Mouse (Mus musculus) midbrain, embryonic 16.5 days (tissue): ENCODE measurements around the gene Tmem54. TPM values are rescaled to one million over a fixed set of nuclear protein-coding genes. Genes with fewer than 3 reads are reported as not detected.
A peak's percentile ranks its signal among the peaks of the same experiment; 100 is the strongest.

Experiments
- ATAC-seq: fragments of 200-750 bp; cut with Nextera tagmentation; 2 replicates; pipeline ENCODE4 v1.8.0; 2017; ENCODE audit warnings: moderate TSS enrichment
- H3K27ac ChIP-seq: fragments of 300-500 bp; sonication (generic); 2 replicates; pipeline ENCODE4 v1.5.1; 2014; ENCODE audit warnings: mild to moderate bottlenecking, low read length, mixed read lengths
- H3K27me3 ChIP-seq: fragments of 300-500 bp; sonication (generic); 2 replicates; pipeline ENCODE4 v1.6.1; 2014; ENCODE audit warnings: low read depth, low read length, mixed read lengths; ENCODE audit not compliant: control insufficient read depth, insufficient read depth
- H3K36me3 ChIP-seq: fragments of 300-500 bp; sonication (generic); 2 replicates; pipeline ENCODE4 v1.6.1; 2014; ENCODE audit warnings: mild to moderate bottlenecking, low read length, moderate library complexity, mixed read lengths; ENCODE audit not compliant: control insufficient read depth, insufficient read depth
- H3K4me1 ChIP-seq: fragments of 300-500 bp; sonication (generic); 2 replicates; pipeline ENCODE4 v1.6.1; 2014; ENCODE audit warnings: mild to moderate bottlenecking, low read length, mixed read lengths; ENCODE audit not compliant: control insufficient read depth, insufficient read depth
- H3K4me2 ChIP-seq: fragments of 300-500 bp; sonication (generic); 2 replicates; pipeline ENCODE4 v1.6.1; 2014; ENCODE audit warnings: mild to moderate bottlenecking, low read length, mixed read lengths
- H3K4me3 ChIP-seq: fragments of 300-500 bp; sonication (generic); 2 replicates; pipeline ENCODE4 v1.5.1; 2014; ENCODE audit warnings: low read depth, mild to moderate bottlenecking, low read length, moderate library complexity, mixed read lengths
- H3K9ac ChIP-seq: fragments of 300-500 bp; sonication (generic); 2 replicates; pipeline ENCODE4 v1.6.1; 2014; ENCODE audit warnings: low read depth, low read length, mixed read lengths
- H3K9me3 ChIP-seq: fragments of 300-500 bp; sonication (generic); replicated peaks from 2 replicates; pipeline ENCODE4 v1.6.1; 2014; ENCODE audit warnings: mild to moderate bottlenecking, low read length, mixed read lengths; ENCODE audit not compliant: control insufficient read depth, poor library complexity, severe bottlenecking
- WGBS: fragments of 180-500 bp; shearing (Covaris S2); extraction: QIAGEN DNeasy Blood & Tissue Kit; methylation state at CpG from one replicate; pipeline ENCODE4 v1.1.7; 2014; 5-methylcytosine and 5-hydroxymethylcytosine counted together
- polyA plus RNA-seq: library from polyadenylated mRNA; unstranded; fragments of >200 nt; fragmentation: Nextera tagmentation; extraction: Ambion mirVana; gene quantifications from 2 replicates; pipeline ENCODE4 v1.2.1, GENCODE M21; 2015

The Tmem54 gene
- polyA plus RNA-seq, 1 experiment from 2014 or later, result not detected

DNA sequence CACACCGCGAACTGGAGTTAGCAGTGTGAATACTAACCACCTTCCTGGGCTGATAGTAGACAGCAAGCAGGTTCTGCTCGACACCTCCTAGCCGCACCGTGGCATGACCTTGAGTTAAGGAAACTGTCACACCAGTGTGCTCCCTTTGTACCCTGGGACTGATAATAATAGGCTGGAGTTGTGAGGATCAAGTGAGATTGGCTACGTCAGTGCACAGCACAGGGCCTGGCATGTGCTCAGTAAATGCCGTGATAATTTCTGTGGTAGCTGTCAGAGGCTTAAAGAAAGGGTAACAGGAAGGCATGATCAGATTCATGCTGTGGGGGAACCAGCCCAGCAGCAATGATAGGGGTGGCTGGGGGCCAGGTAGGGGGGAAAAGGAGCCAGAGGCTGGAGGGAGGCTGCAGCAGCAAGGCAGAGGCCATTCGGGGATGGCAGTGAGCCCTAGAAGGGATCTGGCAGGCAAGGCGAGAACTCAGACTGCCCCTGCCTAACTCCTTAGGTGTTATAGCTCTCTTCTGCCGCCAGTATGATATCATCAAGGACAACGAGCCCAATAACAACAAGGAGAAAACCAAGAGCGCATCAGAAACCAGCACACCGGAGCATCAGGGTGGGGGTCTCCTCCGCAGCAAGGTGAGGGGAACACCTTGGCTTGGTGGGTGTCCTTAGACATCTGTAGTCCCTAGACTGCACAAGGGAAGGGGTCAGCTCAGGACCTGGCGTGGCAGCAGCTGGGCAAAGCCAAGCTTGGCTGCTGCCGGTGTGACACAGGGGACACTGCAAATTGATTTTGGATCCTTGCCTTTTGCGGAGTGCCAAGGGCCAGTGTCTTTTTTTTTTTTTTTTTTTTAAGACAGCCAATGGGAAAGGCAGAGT, 36.5 kb downstream of the Tmem54 start:
- no peak overlapping the region for H3K27ac ChIP-seq
- no peaks in the 10 kb centered on the region for H3K36me3 ChIP-seq
- H3K27me3 ChIP-seq, result peaks cover 7% of the 10 kb centered on the region; the same call in 1 of the 2 replicates
- 68% methylated on average over 17 of the region's 17 CpGs for WGBS
- H3K9me3 ChIP-seq, result no peaks in the 10 kb centered on the region
- no peak overlapping the region for H3K9ac ChIP-seq
- ATAC-seq, result no peak
- H3K4me1 ChIP-seq, result peaks cover 27% of the 10 kb centered on the region
- no peak overlapping the region for H3K4me3 ChIP-seq
- H3K4me2 ChIP-seq, result no peak overlapping the region

DNA sequence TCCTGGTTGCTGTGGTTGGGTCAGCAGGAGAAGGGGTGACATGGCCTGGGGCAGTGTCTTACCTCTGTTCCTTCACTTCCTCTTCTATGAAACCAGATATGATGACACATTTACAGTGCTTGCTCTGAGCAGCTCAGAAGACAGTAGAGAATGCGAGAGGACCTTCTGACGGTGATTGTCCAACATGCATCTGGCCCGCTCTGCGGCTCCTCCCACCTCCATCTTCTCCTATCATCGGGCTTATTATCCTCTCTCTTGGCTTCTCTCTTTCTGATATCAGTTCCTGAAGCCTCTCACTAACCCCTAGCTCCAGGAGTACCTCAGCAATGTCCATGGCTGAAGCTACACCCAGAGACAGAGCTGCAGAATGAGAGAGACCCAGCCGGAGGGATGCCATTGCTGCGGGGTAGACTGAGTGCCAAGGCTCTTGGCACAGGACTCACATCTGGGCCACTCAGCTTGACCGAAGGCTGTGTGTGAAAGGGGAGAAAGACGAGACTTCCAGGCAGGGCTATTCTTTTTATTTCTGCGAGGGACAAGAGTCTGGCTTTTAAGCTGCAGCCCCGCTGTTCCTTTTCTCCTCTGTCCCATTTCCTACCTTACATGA, 37.2 kb downstream of the Tmem54 start:
- H3K27ac ChIP-seq, result no peak overlapping the region
- peaks cover 4% of the 10 kb centered on the region; the same call in 1 of the 2 replicates for H3K27me3 ChIP-seq
- no peaks in the 10 kb centered on the region for H3K9me3 ChIP-seq
- 74% methylated on average over 11 of the region's 11 CpGs for WGBS
- H3K4me1 ChIP-seq, result peaks cover 22% of the 10 kb centered on the region
- H3K4me3 ChIP-seq, result no peak overlapping the region
- no peak overlapping the region for H3K4me2 ChIP-seq
- H3K9ac ChIP-seq, result no peak overlapping the region
- H3K36me3 ChIP-seq, result no peaks in the 10 kb centered on the region
- ATAC-seq, result no peak

DNA sequence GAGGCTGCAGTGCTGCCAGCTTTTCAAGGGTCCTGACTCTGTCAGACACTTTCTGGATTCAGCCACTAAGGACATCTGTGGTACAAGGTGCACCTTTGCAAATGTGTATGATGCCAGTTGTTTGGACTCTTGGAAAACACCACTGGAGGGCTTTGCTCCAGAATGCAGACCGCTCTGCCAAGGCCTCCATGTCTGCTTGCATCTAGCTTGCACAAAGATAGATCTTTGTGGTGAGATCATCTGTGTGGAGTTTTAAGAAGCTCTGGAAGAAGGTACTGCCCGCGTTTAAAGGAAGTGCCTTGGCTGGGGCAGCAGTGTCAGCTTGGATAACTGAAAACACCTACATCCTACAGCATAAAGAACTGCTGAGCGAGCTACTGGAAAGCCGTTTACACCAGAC, 38.2 kb downstream of the Tmem54 start:
- Histone ChIP-seq H3K4me2 (no peak overlapping the region), H3K27ac (no peak overlapping the region), H3K9ac (no peak overlapping the region), H3K36me3 (no peaks in the 10 kb centered on the region), H3K27me3 (no peaks in the 10 kb centered on the region), H3K4me3 (no peak overlapping the region), H3K9me3 (no peaks in the 10 kb centered on the region), H3K4me1 (peaks cover 21% of the 10 kb centered on the region)
- ATAC-seq, result no peak
- 88% methylated on average over 5 of the region's 5 CpGs for WGBS

- 48% methylated on average over 16 of the region's 16 CpGs for WGBS
- Histone ChIP-seq H3K36me3 (no peaks in the 10 kb centered on the region), H3K27ac (peak overlapping the region; percentile 73), H3K4me1 (peaks cover 21% of the 10 kb centered on the region), H3K4me2 (no peak overlapping the region), H3K9me3 (no peaks in the 10 kb centered on the region), H3K9ac (no peak overlapping the region), H3K4me3 (no peak overlapping the region), H3K27me3 (no peaks in the 10 kb centered on the region)
- peak; percentile 59 for ATAC-seq
Measured at GRCm38 (mm10) chr4:129144401-129145367, 39.3 kb downstream of the Tmem54 start.

DNA sequence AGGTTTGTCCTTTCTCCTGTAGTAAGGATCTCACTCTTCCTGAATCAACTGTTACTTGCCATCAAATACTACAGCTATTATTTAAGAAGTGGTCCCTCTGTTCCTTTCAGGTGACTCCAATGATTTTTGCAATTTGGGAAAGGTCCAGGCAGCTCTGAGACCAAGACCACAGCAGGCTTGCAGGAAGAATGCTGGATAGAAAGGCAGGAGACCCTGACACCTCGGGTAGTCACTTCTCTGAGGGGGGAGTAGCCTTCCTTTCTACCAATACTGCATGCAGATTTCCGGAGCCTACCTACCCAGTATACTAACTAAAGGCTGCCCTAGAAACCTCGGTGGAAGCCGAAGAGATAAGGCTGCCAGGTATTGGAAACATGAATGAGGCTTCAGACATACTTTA, 40.1 kb downstream of the Tmem54 start:
- 76% methylated on average over 4 of the region's 4 CpGs for WGBS
- no peak overlapping the region for H3K9ac ChIP-seq
- no peak for ATAC-seq
- peak overlapping the region; percentile 73 for H3K27ac ChIP-seq
- H3K9me3 ChIP-seq, result no peaks in the 10 kb centered on the region
- no peak overlapping the region for H3K4me2 ChIP-seq
- H3K4me3 ChIP-seq, result no peak overlapping the region
- H3K36me3 ChIP-seq, result no peaks in the 10 kb centered on the region
- H3K4me1 ChIP-seq, result peaks cover 21% of the 10 kb centered on the region
- H3K27me3 ChIP-seq, result no peaks in the 10 kb centered on the region

DNA sequence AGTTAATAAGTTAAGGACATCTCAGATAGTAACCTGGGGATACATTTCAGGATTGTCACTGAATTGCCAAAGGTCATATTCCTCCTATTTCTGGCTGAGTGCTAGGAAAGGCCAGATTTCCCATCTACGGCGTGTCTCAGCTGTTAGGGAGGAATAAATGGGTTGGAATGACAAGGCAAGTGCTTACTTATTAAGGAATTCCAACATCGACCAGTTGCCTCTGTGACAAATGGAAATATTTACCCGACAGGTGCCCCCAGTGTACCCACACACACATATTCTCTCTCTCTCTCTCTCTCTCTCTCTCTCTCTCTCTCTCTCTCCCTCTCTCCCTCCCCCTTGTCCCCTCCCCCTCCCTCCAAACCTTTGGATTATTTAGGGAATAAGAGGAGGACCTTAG, 40.6 kb downstream of the Tmem54 start:
- Histone ChIP-seq H3K36me3 (no peaks in the 10 kb centered on the region), H3K27ac (no peak overlapping the region; the same call in 1 of the 2 replicates)
- WGBS, result 78% methylated on average over 4 of the region's 4 CpGs

GRCm38 (mm10) chr4:129146392-129146791, 41.0 kb downstream of the Tmem54 start:
- Histone ChIP-seq H3K4me2 (no peak overlapping the region), H3K27me3 (no peaks in the 10 kb centered on the region), H3K9ac (no peak overlapping the region), H3K9me3 (no peaks in the 10 kb centered on the region), H3K36me3 (no peaks in the 10 kb centered on the region), H3K4me3 (no peak overlapping the region), H3K4me1 (peaks cover 21% of the 10 kb centered on the region), H3K27ac (no peak overlapping the region)
- 81% methylated on average over 2 of the region's 2 CpGs for WGBS
- no peak for ATAC-seq

More for the DNA sequence above, 40.6 kb downstream of the Tmem54 start:
- H3K4me2 ChIP-seq, result no peak overlapping the region
- ATAC-seq, result no peak
- no peaks in the 10 kb centered on the region for H3K9me3 ChIP-seq
- no peaks in the 10 kb centered on the region for H3K27me3 ChIP-seq
- H3K4me3 ChIP-seq, result no peak overlapping the region
- peaks cover 21% of the 10 kb centered on the region for H3K4me1 ChIP-seq
- H3K9ac ChIP-seq, result no peak overlapping the region

- Histone ChIP-seq H3K36me3 (peaks cover 2% of the 10 kb centered on the region; the same call in 1 of the 2 replicates), H3K9ac (no peak overlapping the region), H3K27me3 (no peaks in the 10 kb centered on the region), H3K9me3 (no peaks in the 10 kb centered on the region), H3K4me3 (no peak overlapping the region), H3K4me2 (no peak overlapping the region), H3K27ac (no peak overlapping the region; the same call in 1 of the 2 replicates), H3K4me1 (peaks cover 18% of the 10 kb centered on the region)
- ATAC-seq, result no peak
- WGBS, result 85% methylated on average over 13 of the region's 13 CpGs
Measured at GRCm38 (mm10) chr4:129147552-129148103, 42.3 kb downstream of the Tmem54 start.
